Mouse (Mus musculus): ENCODE data around the gene Pgpep1. TPM values are rescaled to one million over a fixed set of nuclear protein-coding genes. Genes with fewer than 3 reads are reported as not detected.
A peak's percentile ranks its signal among the peaks of the same experiment; 100 is the strongest.

The Pgpep1 gene
- polyA plus RNA-seq (2016; fragmentation: Nextera tagmentation; extraction: Ambion mirVana): 87.4 and 141 TPM in 2 replicates

GRCm38 (mm10) chr8:70660273-70660725 lies at the start of gene Pgpep1:
Gene Pgpep1 (minus strand): TSS chr8:70660388.
- peaks cover 69% of the 10 kb centered on the region for H3K4me1 ChIP-seq (replicated peaks)
- H3K27me3 ChIP-seq (ENCODE audit: insufficient read depth, poor library complexity, severe bottlenecking): no peaks in the 10 kb centered on the region; the same call in 1 of the 2 replicates

DNA sequence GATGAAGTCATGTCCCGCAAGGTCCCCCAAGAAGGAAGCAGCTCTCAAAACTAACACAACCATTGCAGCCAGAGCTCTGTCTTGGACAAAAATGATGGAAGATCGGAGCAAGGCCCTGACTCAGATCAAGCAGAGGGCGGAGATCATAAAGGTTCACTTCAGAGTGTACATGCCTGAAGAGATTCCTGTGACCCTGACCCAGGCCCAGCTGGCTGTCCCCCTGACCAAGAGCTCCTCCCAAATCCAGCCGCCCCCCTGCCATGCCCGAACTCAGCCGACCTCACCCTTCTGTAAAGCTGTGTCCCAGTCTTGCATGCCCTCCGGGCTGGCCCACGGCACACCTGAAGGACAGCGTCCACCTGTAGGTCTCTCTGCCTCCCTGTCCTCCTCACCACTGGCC lies 49.6 kb upstream of the Pgpep1 start:
- Histone ChIP-seq H3K4me1 (replicated peaks) (peaks cover 16% of the 10 kb centered on the region), H3K9me3 (no peaks in the 10 kb centered on the region), H3K36me3 (no peaks in the 10 kb centered on the region; the same call in 1 of the 2 replicates), H3K27ac (no peak overlapping the region), H3K4me3 (no peak overlapping the region), H3K27me3 (ENCODE audit: insufficient read depth, poor library complexity, severe bottlenecking) (0 out of 2 replicates have a peak, but pooled peaks cover 4% of the 10 kb centered on the region)
- WGBS: 90% methylated on average over 9 of the region's 9 CpGs
- no peak for DNase-seq (ENCODE audit: low spot score)

More at GRCm38 (mm10) chr8:70660273-70660725, at the start of gene Pgpep1:
- Histone ChIP-seq H3K4me3 (peak within 1 kb of the TSS; percentile 79), H3K9me3 (no peaks in the 10 kb centered on the region), H3K36me3 (peaks cover 9% of the 10 kb centered on the region), H3K27ac (peak within 1 kb of the TSS; percentile 97)
- DNase-seq (ENCODE audit: low spot score): peak; percentile 60
- 3% methylated on average over 14 of the region's 14 CpGs for WGBS

DNA sequence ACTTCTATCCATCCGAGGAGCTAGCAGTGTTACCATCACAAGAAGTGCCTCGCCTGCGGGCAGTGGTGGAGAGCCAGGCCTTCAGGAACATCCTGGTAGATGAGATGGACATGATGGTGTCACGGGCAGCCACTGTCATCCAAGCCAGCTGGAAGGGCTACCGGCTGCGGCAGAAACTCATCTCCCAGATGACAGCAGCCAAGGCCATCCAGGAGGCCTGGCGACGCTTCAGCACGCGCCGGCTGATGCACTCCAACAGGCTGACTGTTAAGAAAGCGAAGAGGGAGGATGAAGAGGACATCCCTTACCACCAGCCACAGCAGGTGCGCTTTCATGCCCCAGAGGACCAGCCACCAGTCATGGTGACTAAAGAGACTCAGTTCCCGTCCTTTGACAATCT lies 48.1 kb upstream of the Pgpep1 start:
- H3K4me3 ChIP-seq: no peak overlapping the region
- H3K27me3 ChIP-seq (ENCODE audit: insufficient read depth, poor library complexity, severe bottlenecking): 0 out of 2 replicates have a peak, but pooled peaks cover 4% of the 10 kb centered on the region
- peaks cover 8% of the 10 kb centered on the region for H3K36me3 ChIP-seq
- no peak for DNase-seq (ENCODE audit: low spot score)
- no peak overlapping the region for H3K27ac ChIP-seq
- 89% methylated on average over 14 of the region's 14 CpGs for WGBS
- peaks cover 5% of the 10 kb centered on the region; the same call in 1 of the 2 replicates for H3K4me1 ChIP-seq (replicated peaks)
- no peaks in the 10 kb centered on the region for H3K9me3 ChIP-seq

DNA sequence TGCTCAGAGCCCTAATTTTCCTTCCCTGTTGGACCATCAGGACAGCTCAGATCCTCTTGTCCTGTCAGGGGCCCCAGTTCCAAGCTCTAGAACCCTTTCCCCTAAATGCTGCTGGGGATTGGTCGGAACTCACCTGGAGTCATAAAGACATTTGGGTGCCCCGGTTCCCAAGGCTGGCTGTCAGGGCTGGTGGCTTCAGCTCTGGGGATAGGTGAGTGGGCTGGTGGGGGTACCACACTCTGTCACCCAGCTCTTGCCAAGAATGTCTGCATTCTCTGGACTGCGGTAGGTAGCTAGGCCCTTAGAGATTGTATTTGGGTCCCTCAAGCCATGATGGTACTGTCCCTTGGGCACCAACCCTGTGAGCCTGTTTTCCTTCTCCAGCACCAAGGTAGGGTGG lies 43.1 kb upstream of the Pgpep1 start, which contains the start of gene Iqcn:
Iqcn (plus strand) TSS at position 171 of the 400 bp plus-strand sequence.
- DNase-seq (ENCODE audit: low spot score): no peak
- H3K4me3 ChIP-seq: peak within 1 kb of the TSS; percentile 1; the same call in 1 of the 2 replicates
- WGBS: 95% methylated on average over 3 of the region's 3 CpGs
- H3K36me3 ChIP-seq: peaks cover 28% of the 10 kb centered on the region
- H3K4me1 ChIP-seq (replicated peaks): peaks cover 32% of the 10 kb centered on the region
- no peaks in the 10 kb centered on the region for H3K27me3 ChIP-seq (ENCODE audit: insufficient read depth, poor library complexity, severe bottlenecking)
- H3K27ac ChIP-seq: no peak within 1 kb of the TSS
- no peaks in the 10 kb centered on the region for H3K9me3 ChIP-seq

- no peaks in the 10 kb centered on the region for H3K9me3 ChIP-seq
- H3K36me3 ChIP-seq: peaks cover 28% of the 10 kb centered on the region
- no peak for DNase-seq (ENCODE audit: low spot score)
- peaks cover 35% of the 10 kb centered on the region for H3K4me1 ChIP-seq (replicated peaks)
- H3K4me3 ChIP-seq: peak overlapping the region; percentile 1; the same call in 1 of the 2 replicates
- H3K27ac ChIP-seq: no peak overlapping the region
- no peaks in the 10 kb centered on the region for H3K27me3 ChIP-seq (ENCODE audit: insufficient read depth, poor library complexity, severe bottlenecking)
- WGBS: 88% methylated on average over 3 of the region's 3 CpGs
Observed at GRCm38 (mm10) chr8:70702842-70703182, 42.6 kb upstream of the Pgpep1 start.

DNA sequence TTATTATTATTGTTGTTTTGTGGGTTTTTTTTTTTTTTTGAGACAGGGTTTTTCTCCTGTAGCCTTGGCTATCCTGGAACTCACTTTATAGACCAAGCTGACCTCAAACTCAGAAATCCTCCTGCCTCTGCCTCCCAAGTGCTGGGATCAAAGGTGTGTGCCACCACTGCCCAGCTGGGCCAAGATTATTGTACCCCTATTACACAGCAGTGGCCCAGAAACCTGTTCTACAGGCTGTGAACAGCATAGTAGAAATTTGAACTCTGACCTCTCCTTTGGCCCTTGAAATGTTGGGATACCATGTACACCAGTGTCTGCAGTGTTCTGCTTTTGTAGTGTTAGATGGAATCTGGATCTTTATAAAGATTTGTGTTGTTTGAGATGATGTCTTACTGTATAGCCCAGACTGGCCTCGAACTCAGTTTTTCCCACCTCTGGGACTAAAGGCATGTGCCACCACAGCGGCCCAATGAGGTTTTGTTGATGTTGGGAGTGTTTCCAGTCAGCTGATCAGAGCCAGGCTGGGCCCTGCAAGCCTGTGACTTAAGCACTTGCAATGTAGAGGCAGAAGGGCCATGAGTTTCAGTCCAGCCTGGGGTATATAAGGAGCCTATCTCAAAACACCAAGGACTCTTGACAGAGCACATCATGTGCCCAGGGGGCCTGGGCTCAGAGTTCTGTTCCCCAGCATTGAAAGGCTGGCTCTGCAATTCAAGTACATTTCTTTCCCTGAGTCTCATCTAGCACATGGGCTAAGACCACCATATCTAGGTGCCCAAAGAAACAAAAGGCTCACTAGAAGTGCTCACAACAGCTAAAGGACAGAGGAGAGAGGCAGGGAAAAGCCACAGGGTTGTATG lies 42.0 kb upstream of the Pgpep1 start:
- WGBS: 88% methylated on average over 2 of the region's 2 CpGs

DNA sequence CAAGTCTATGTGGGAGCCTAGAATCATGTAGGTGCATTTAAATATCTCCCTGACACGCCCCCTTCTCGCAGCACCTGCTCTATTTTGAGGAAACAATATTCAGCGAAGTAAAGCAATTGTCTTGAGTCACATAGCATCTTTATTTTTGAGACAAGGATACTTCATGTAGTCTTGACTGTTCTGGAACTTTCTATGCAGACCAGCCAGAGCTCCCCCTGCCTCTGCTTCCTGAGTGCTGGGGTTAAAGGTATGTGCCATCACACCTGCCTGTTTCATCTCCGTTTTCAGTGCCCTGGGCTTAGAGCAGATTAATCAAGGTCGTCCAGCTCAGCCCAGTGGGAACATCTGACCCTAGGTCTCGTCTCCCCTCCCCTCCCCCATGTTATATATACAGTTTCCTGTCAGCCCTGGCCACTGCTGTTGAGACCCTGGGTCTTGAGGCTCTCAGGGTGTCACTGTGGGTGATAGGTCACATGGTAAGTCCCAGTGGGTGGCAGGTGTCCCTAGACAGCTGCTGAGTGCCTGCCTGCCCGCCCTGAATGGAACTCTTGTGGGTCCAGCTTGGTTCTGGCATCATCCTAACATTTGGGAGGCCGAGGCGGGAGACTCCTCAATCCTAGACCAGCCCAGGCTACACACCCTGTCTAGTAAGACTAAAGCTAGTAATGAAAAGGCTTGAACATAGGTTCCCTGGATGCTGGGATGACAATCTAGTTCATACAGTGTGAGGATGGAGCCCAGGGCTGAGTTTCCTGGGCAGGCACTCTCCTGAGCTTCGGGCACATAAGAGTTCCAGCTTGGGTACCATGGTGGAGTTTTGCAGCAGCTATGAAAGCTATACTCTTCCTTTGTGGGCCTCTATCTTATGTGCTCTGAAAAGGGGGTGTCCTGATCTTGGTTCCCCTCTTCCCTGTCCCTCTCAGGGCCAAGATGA lies 41.1 kb upstream of the Pgpep1 start:
- peak overlapping the region; percentile 99 for H3K4me3 ChIP-seq
- peaks cover 50% of the 10 kb centered on the region for H3K4me1 ChIP-seq (replicated peaks)
- peaks cover 28% of the 10 kb centered on the region for H3K36me3 ChIP-seq
- H3K9me3 ChIP-seq: no peaks in the 10 kb centered on the region
- H3K27ac ChIP-seq: peak overlapping the region; percentile 98
- 56% methylated on average over 10 of the region's 10 CpGs for WGBS
- no peak for DNase-seq (ENCODE audit: low spot score)
- H3K27me3 ChIP-seq (ENCODE audit: insufficient read depth, poor library complexity, severe bottlenecking): peaks cover 5% of the 10 kb centered on the region; the same call in 1 of the 2 replicates

More for the DNA sequence above, 42.0 kb upstream of the Pgpep1 start:
- Histone ChIP-seq H3K36me3 (peaks cover 28% of the 10 kb centered on the region), H3K4me3 (peak overlapping the region; percentile 99; the same call in 1 of the 2 replicates), H3K27ac (no peak overlapping the region), H3K9me3 (no peaks in the 10 kb centered on the region), H3K27me3 (ENCODE audit: insufficient read depth, poor library complexity, severe bottlenecking) (no peaks in the 10 kb centered on the region; the same call in 1 of the 2 replicates), H3K4me1 (replicated peaks) (peaks cover 41% of the 10 kb centered on the region)
- DNase-seq (ENCODE audit: low spot score): no peak

- peaks cover 13% of the 10 kb centered on the region for H3K27me3 ChIP-seq (ENCODE audit: insufficient read depth, poor library complexity, severe bottlenecking)
- peak overlapping the region; percentile 99 for H3K4me3 ChIP-seq
- under 1% methylated on average over 20 of the region's 20 CpGs for WGBS
- no peaks in the 10 kb centered on the region for H3K9me3 ChIP-seq
- DNase-seq (ENCODE audit: low spot score): peak; percentile 90
- peaks cover 58% of the 10 kb centered on the region for H3K4me1 ChIP-seq (replicated peaks)
- peak overlapping the region; percentile 98 for H3K27ac ChIP-seq
- peaks cover 28% of the 10 kb centered on the region for H3K36me3 ChIP-seq
Observed at GRCm38 (mm10) chr8:70700555-70700922, 40.4 kb upstream of the Pgpep1 start.

DNA sequence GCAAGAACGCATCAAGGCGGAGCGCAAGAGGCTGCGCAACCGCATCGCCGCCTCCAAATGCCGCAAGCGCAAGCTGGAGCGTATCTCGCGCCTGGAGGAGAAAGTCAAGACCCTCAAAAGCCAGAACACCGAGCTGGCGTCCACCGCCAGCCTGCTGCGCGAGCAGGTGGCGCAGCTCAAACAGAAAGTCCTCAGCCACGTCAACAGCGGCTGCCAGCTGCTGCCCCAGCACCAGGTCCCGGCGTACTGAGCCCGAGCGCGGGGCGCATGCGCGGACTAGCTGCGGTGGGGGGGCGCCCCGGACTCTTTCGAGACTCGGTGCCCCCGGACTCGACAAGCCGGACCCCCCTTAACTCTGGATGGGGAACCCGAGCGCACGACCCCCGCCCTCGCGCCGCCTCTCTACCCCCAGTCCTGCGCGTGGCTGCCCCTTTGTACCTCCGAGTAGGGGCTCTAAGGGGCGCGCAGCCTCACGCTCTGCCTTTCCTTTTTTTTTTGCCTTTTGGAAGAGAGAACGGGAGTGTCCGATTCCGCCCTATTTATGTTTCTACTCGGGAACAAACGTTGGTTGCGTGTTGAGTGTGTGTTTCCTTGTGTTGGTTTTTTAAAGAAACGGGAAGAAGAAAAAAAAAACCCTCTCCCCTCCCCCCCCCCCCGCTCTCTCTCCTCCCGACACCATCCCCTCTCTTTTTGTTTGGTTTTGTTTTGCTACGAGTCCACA lies 39.8 kb upstream of the Pgpep1 start:
- H3K9me3 ChIP-seq: no peaks in the 10 kb centered on the region
- H3K4me1 ChIP-seq (replicated peaks): peaks cover 63% of the 10 kb centered on the region
- DNase-seq (ENCODE audit: low spot score): peak; percentile 87
- peaks cover 18% of the 10 kb centered on the region for H3K27me3 ChIP-seq (ENCODE audit: insufficient read depth, poor library complexity, severe bottlenecking)
- H3K36me3 ChIP-seq: peaks cover 28% of the 10 kb centered on the region
- peak overlapping the region; percentile 99 for H3K4me3 ChIP-seq
- under 1% methylated on average over 59 of the region's 59 CpGs for WGBS
- H3K27ac ChIP-seq: peak overlapping the region; percentile 98

- Histone ChIP-seq H3K4me1 (replicated peaks) (peaks cover 65% of the 10 kb centered on the region), H3K27me3 (ENCODE audit: insufficient read depth, poor library complexity, severe bottlenecking) (peaks cover 24% of the 10 kb centered on the region), H3K27ac (peak overlapping the region; percentile 98), H3K36me3 (peaks cover 28% of the 10 kb centered on the region), H3K9me3 (no peaks in the 10 kb centered on the region), H3K4me3 (peak overlapping the region; percentile 99)
- DNase-seq (ENCODE audit: low spot score): peak; percentile 65
- under 1% methylated on average over 89 of the region's 89 CpGs for WGBS
Observed at GRCm38 (mm10) chr8:70699116-70699833, 39.1 kb upstream of the Pgpep1 start.

- peaks cover 22% of the 10 kb centered on the region for H3K36me3 ChIP-seq
- H3K27me3 ChIP-seq (ENCODE audit: insufficient read depth, poor library complexity, severe bottlenecking): peaks cover 31% of the 10 kb centered on the region
- H3K9me3 ChIP-seq: no peaks in the 10 kb centered on the region
- H3K27ac ChIP-seq: peak within 1 kb of the TSS; percentile 98
- peak within 1 kb of the TSS; percentile 99 for H3K4me3 ChIP-seq
- WGBS: under 1% methylated on average over 69 of the region's 69 CpGs
- DNase-seq (ENCODE audit: low spot score): peak; percentile 99
- H3K4me1 ChIP-seq (replicated peaks): peaks cover 69% of the 10 kb centered on the region
Observed at GRCm38 (mm10) chr8:70698310-70699109, 38.3 kb upstream of the Pgpep1 start, which contains the start of gene Jund. Gene Jund (plus strand): TSS chr8:70698949.
